Comparison of ENCODE assay signal across 9 mouse cellular contexts in genomic region chr6:67318451-67318850, GRCm38 (mm10). TPM values are rescaled to one million over a fixed set of nuclear protein-coding genes. Genes with fewer than 3 reads are reported as not detected.
DNase-seq lines count a peak whose midpoint lies in the region; ATAC-seq lines count a peak whose summit lies in the region.
"Had no signal": no experiment of that assay in that cellular context is flagged by ENCODE, and none has a peak within 500 bp of the region (broad histone marks: within the 10 kb centered on the region; RNA-seq: fewer than 3 reads in every experiment).

No protein-coding gene starts in this region.

- H3K36me3 ChIP-seq in forebrain, embryonic 16.5 days (ENCODE audit: control insufficient read depth, insufficient read depth) = no peaks in the 10 kb centered on the region
- H3K36me3 ChIP-seq: limb, embryonic 15.5 days had no signal

- peaks cover 8% of the 10 kb centered on the region for H3K4me1 ChIP-seq in forebrain, embryonic 16.5 days (replicated peaks; ENCODE audit: control insufficient read depth, insufficient read depth, low read length)
- H3K4me1 ChIP-seq: limb, embryonic 15.5 days had no signal

- H3K9me3 ChIP-seq in forebrain, embryonic 16.5 days (ENCODE audit: control insufficient read depth, low read length) = no peaks in the 10 kb centered on the region
- H3K9me3 ChIP-seq: limb, embryonic 15.5 days had no signal

- H3K4me3 ChIP-seq in forebrain, embryonic 16.5 days (replicated peaks; ENCODE audit: low read length) = no peak overlapping the region
- H3K4me3 ChIP-seq: limb, embryonic 15.5 days had no signal

- no peak overlapping the region for H3K4me2 ChIP-seq in forebrain, embryonic 16.5 days (ENCODE audit: low read length)
- H3K4me2 ChIP-seq: limb, embryonic 15.5 days had no signal

- ATAC-seq in forebrain, embryonic 16.5 days = peak; percentile 68
- ATAC-seq in hematopoietic stem cell, adult 5-6 weeks (replicated peaks in 1 of 2; ENCODE audit: insufficient read depth in 1 of 2, low FRiP score in 2 of 2, low TSS enrichment in 1 of 2, low read depth in 1 of 2, poor library complexity in 2 of 2, severe bottlenecking in 2 of 2) = peak; percentile 90 to 92

- H3K27ac ChIP-seq in forebrain, embryonic 16.5 days (ENCODE audit: low read length) = 0 out of 2 replicates have a peak overlapping the region, but pooled peaks have one; percentile 3
- H3K27ac ChIP-seq: limb, embryonic 15.5 days had no signal

- WGBS in forebrain, embryonic 16.5 days = 31% methylated on average over 10 of the region's 10 CpGs

- DNase-seq in R1 (ENCODE audit: low read depth, low spot score) = peak; percentile 76
- peak; percentile 27 for DNase-seq in cerebellum, adult 11-12 months
- DNase-seq in layer of hippocampus, postnatal 10 days (ENCODE audit: low spot score in 2 of 2) = peak; percentile 68 to 75
- peak; percentile 84 for DNase-seq in lung, postnatal 36 days
- peak; percentile 79 for DNase-seq in right cerebral cortex, postnatal 4 days
- DNase-seq in urinary bladder, postnatal 36 days (ENCODE audit: low spot score in 2 of 2) = peak; percentile 69 to 75

- no peaks in the 10 kb centered on the region for H3K27me3 ChIP-seq in forebrain, embryonic 16.5 days (replicated peaks; ENCODE audit: control insufficient read depth, insufficient read depth, low read length)
- H3K27me3 ChIP-seq: limb, embryonic 15.5 days had no signal

- no peak overlapping the region for H3K9ac ChIP-seq in forebrain, embryonic 16.5 days (replicated peaks; ENCODE audit: low read depth, low read length)
- H3K9ac ChIP-seq: limb, embryonic 15.5 days had no signal

RNA-seq across cellular contexts. Expression of gene Il12rb2, which starts 57.5 kb away (rescaled TPM):
- 0.09 TPM in 1 of 2 replicates, not detected in the other for polyA plus RNA-seq in forebrain, embryonic 16.5 days (2015; fragmentation: Nextera tagmentation; extraction: Ambion mirVana)
- total RNA-seq in hematopoietic stem cell, adult 5-6 weeks (2017) = 8.0 and 12.2 TPM in 2 replicates
- total RNA-seq in layer of hippocampus, postnatal 10 days (2021) = under 1 TPM in 1 of 2 experiments, not detected in 1; 0.11 TPM

Comparison
In these comparisons a context has a peak if more than half of its experiments do, and no peak if none do; other contexts are left out.
1. DNase-seq: peak in every context shown above with its lines; median percentile 84 in lung, postnatal 36 days; 79 in right cerebral cortex, postnatal 4 days; 76 in R1; 72 in urinary bladder, postnatal 36 days; 72 in layer of hippocampus, postnatal 10 days; 27 in cerebellum, adult 11-12 months.